Mouse (Mus musculus) embryo, embryonic 11.5 days (tissue): ENCODE results near the gene Inip.

Experiments used
- DNase-seq: peaks from one replicate; pipeline ENCODE4 v3.0.0-alpha.2; 2012; ENCODE audit warnings: low read depth, low spot score

The Inip gene

GRCm38 (mm10) chr4:59801489-59801888 lies at the start of gene Inip:
Gene Inip (minus strand): TSS chr4:59801589.
- DNase-seq: no peak

DNA sequence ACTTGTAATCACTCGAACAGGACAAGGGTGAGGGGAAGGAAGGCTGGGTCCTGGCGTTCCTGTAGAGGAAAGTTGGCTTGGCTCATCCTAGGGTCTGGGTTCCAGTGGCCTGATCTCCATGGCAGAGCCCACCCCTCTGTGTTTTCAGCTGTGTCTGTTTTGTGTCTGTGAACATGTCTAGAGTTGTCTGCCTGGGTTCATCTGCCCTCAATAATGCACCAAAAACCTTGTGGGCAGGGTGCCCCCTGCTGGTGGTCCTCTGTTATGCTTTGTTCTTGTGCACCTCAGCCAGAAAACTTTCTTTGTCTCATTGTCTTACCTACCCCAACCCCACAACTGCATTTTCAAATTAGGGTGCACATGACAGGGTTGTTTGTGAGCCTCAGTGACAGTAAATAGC lies 48.8 kb upstream of the Inip start:
- peak; percentile 57 for DNase-seq

- DNase-seq: no peak
These were observed 46.1 kb upstream of the Inip start for GRCm38 (mm10) chr4:59847447-59847846.

DNA sequence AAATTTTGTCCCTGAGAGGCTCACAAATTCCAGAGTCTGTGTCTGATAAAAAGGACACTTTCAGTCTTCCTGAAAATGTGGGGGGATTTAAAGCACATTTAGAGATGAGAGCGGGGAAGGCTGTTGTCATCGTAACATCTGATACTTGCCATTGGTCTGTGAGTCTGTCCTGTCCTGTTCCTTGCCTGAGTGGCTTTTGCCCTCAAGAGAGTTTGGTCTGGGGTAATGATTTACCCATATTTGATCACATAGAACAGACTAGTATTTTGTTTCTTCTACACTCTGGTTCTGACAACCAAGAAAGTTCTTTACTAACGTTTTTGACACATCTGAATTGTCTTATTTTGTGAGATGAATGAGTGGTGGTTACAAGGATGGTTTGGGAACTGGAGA lies 43.9 kb upstream of the Inip start:
- DNase-seq: no peak

- DNase-seq: no peak
These were observed 43.3 kb upstream of the Inip start for GRCm38 (mm10) chr4:59844460-59845244.

- no peak for DNase-seq
These were observed 36.3 kb upstream of the Inip start for GRCm38 (mm10) chr4:59837659-59838058.

DNA sequence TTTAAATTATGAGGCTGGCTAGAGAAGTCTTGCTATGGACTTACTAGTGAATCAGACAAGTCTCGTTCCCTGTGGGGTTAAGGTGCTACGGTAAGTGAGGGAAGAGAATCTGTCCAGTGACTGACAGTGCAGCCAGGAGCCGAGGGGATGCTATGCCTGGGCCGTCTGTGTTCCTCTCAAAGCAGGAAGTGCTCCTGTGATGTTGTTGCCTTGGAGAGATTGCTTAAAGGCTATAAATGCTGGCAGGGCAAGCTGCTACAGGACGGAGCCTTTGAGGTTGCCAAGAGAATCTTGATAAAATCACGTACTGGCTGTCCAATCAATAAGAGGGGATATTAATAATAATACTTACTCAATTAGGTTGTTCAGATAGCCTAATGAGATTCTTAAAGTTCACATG lies 31.4 kb upstream of the Inip start:
- no peak for DNase-seq

GRCm38 (mm10) chr4:59831038-59831437 lies 29.6 kb upstream of the Inip start:
- DNase-seq: no peak

GRCm38 (mm10) chr4:59829072-59829471 lies 27.7 kb upstream of the Inip start:
- DNase-seq: no peak

DNA sequence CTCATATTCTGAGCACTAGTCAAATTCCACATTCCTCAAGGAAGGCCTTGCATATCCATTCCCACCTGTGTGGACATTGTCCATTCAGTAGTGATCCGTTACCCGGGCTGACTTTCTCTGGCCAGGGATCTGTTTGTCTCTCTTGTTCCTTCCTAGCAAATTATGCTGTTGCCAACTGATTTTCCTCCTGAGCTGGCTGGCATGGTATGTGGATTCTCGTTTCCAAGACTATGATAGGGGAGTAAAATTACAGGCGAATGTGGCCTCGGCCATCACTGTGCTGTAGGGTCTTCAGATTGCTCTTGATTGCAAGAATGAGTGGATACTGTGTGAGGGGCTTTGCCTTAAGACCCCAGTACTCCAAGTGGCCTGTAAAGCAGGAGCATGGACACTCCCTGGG lies 25.0 kb upstream of the Inip start:
- DNase-seq: no peak

- DNase-seq: no peak
These were observed 24.2 kb upstream of the Inip start for GRCm38 (mm10) chr4:59825634-59826033.

DNA sequence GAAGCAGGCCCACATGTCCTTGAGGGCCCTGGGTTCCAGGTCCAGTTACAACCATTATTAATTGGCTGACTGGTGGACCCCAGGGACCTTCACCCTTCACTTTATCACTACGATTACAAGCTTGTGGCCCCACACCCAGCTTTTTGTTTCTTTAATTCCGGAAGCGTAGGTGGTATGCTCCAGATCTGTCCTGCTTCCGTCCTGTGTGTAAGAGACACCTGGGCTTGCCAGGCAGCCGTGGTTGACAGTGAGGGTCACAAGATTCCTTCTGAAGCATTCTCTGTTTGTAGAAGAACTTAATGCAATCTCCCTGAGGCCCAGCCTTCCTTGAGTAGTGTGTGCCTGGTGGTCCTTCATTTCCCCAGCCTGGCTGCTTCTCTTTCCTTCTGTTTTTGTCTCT lies 23.5 kb upstream of the Inip start:
- no peak for DNase-seq

DNA sequence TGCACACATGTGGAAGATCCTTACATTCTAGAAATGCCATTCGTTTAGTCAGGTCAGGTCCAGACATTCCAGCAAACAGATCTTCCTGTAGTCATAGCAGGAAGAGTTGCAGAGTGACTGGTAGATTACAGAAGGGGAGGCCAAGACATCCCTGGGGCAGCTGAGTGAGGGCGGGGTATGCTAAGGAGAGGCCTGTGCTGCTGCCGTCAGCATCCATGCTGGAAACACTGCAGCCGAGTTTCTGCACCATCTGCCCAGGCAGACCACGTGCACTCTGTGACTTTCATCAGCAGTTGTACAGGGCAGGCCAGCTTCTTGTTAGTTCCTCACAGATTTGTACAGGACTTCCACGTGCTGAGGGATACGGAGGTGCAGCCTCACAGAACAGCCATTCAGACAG lies 22.1 kb upstream of the Inip start:
- no peak for DNase-seq

DNA sequence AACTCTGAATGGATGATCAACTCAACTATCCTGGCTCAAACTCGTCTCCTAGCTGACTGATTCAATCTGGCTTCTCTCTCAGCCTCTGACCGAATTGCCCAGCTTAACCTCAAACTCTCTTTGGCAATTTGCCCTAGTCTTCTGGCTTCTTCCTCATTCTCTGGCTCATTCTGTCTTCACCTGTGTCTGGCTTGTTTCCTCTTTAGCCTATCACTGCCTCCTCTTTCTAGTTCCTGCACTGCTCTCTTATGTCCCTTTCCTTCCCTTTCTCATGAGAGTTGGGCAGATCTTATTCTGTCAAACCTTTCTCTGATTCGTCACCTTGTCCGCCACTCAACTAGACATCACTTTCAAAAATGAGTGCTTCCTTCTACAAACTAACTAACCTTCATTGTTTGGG lies 20.7 kb upstream of the Inip start:
- no peak for DNase-seq

DNA sequence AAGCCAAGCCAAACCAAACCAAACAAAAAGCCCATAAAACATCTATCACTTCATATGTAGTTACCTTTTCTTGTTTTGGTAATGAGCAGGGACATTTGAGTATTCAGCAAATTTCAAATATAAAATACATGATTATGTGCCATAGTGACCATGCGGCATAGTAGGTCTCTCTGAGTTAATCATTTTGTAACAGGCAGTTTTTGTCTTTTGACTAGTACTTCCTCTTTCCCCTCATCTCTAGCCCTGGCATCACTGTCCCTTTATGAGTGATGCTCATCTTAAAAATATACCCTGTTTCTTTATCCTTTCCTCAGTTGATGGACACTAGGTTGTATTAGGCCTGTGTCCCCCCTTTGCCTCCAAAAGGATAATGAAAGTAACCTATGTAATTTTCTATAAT lies 20.1 kb upstream of the Inip start:
- DNase-seq: no peak

GRCm38 (mm10) chr4:59819477-59820022 lies 18.2 kb upstream of the Inip start:
- DNase-seq: no peak

DNA sequence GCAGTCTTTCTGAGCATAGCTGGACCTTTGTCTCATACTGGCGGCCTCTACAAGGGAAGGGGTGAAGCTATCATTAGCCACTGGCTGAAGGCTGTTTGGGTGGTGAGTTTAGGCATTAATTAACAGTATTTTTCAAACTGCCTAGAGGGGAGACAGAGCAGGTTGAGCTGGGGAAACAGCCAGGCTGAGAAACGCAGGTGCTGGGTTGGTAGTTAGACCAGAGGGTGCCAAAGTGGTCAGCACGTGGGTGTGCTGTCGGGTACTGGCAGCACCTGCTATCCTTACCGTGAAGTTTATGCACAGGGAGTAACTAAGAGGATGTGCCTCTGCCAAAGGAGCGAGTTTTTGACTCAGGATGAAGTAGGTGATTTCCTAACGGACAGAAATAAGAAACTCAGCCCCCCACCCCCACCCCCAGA lies 17.7 kb upstream of the Inip start:
- DNase-seq: no peak

DNA sequence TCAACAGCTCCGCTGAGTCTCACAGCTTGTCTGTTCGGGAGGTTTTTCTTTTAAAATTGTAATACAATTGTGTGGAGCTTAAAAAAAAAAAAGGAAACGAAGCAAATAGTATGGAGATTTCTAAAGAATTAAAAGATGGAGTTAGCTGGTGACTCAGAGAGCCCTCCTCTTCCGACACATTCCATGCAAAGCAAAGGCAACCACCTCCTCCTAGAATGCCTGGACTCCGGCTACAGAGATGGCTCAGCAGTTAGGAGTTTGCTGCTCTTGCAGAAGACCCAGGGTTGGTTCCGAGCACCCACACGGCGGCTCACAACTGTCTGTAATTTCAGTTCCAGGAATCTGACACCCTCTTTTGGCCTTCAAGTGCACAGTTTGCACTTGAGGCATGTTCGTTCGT lies 17.1 kb upstream of the Inip start:
- no peak for DNase-seq

- DNase-seq: no peak
These were observed 16.4 kb upstream of the Inip start for GRCm38 (mm10) chr4:59817790-59818189.

DNA sequence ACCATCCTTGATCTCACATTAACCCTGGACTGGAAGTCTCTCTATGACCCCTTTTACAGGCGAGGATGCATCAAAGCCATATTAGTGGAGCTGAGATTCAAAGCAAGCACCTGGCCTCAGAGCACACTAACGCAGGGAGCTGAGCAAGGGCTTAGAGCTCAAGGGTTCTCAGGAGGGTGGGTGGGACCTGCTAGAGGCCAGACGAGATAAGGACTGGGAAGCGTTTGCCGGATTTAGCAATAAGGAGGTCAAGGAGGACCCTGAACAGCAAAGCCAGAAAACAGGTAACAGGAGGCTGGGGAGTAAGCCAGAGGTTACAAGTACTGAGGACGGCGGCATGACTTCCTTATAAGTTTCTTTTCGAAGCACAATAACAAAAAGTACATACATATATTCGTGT lies 15.1 kb upstream of the Inip start:
- no peak for DNase-seq

DNA sequence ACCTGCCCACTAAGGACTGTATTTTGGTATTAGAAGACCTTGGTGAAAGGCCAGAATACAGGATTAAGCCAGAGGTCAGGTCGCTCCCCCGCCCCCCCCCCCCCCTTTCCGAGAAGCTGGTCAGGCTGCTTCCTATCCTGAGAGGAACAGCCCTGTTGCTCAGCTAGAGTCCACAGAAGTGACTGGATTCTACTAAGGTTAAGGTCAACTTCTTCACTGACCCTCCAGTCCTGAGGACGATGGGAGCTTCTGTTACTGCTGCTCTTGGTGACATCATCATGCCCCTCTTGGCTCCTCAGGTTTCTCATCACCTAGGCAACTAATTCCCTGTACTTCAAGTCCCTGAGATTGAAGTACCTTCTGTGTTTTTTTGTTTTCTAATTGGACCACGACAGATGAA lies 14.6 kb upstream of the Inip start:
- DNase-seq: no peak

DNA sequence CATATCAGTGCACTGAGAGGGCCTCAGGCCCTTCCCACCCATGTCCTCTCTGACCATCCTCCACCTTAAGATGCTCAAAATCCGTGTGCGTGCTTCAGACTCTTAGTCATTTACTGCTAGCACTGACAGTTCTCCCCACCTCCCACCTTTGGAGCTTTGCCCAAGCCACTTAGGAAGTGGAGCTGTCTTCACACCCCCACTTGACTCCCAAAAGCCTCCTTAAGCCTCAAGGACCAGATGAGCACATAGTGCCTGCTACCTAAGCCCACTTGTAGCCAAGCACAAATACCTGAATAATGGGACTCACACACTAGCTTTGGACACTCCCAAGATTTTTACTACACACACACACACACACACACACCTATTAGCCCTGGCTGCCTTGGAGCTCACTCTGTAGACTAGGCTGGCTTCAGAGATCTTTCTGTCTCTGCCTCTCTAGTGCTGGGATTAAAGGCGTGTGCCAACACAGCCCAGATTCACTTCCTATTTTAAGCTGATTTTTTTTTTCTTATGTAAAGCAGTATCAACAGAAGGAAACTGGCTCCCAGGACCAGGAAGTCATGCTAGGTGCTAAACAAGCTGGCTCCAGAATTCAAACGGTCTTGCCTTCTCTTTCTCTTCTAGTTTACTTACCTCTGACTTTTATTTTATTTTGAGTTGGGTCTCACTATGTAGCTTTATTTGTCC lies 13.9 kb upstream of the Inip start:
- no peak for DNase-seq

DNA sequence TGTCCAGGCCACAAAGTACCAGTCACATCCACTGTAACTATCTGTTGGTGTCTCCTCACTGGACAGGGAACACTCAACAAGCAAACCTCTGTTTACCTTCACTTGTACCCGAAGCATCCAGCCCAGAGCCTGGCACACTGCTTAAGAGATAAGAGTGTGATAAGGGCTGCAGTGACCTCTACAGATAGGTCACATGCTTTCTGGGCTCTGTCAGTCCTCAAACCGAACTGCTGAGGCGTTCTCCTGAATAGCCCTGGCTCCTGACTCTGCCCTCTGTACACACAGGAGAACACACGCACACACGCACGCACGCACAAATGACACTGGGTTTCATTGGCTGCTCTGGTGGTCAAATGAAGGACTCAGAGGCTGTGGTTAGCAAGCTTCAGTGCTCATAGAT lies 12.7 kb upstream of the Inip start:
- DNase-seq: no peak
